Mouse (Mus musculus) CH12.LX (cell line): ENCODE data around the gene Hnrnpul1.

ENCODE experiments used
- CTCF ChIP-seq, 2 experiments: IDR thresholded peaks in 1 of 2; conservative IDR thresholded peaks in 1 of 2; 2 replicates each; pipeline ENCODE4 v1.5.1; 2011 to 2012; ENCODE audit warnings: low read depth in 2 of 2, low read length in 2 of 2, improper control_type of control experiment in 1 of 2, inconsistent platforms in 1 of 2, mild to moderate bottlenecking in 1 of 2, moderate library complexity in 1 of 2
- E2F4 ChIP-seq: IDR thresholded peaks from 2 replicates; pipeline ENCODE4 v1.6.1; 2011; ENCODE audit warnings: low read depth, low read length, improper control_type of control experiment; ENCODE audit not compliant: insufficient replicate concordance
- MAFK ChIP-seq: IDR thresholded peaks from 2 replicates; pipeline ENCODE4 v1.6.1; 2011; ENCODE audit warnings: low read length, improper control_type of control experiment; ENCODE audit not compliant: insufficient replicate concordance
- POLR2A ChIP-seq: IDR thresholded peaks from 2 replicates; pipeline ENCODE4 v1.6.1; 2011; ENCODE audit warnings: low read depth, mild to moderate bottlenecking, improper control_type of control experiment, low read length
- USF2 ChIP-seq: conservative IDR thresholded peaks from 2 replicates; pipeline ENCODE4 v1.6.1; 2011; ENCODE audit warnings: low read depth, low read length, improper control_type of control experiment

- TF ChIP-seq E2F4 (no peak), MAFK (no peak), CTCF (conservative IDR thresholded peaks at IDR 0.05 in 1 of 2, IDR thresholded peaks at IDR 0.05 in 1 of 2; ENCODE audit: low read depth in 2 of 2, low read length in 2 of 2) (no peak), USF2 (no peak), POLR2A (0 out of 2 replicates have a peak, but pooled peaks have one; percentile 16)
Observed at GRCm38 (mm10) chr7:25710519-25711130, 43.9 kb downstream of the Hnrnpul1 start.
